Mouse (Mus musculus) liver, embryonic 13.5 days (tissue): ENCODE results near the gene B9d2. TPM values are rescaled to one million over a fixed set of nuclear protein-coding genes. Genes with fewer than 3 reads are reported as not detected.

Experiments
- ATAC-seq: fragments of 200-750 bp; cut with Nextera tagmentation; 2 replicates; pipeline ENCODE4 v1.8.0; 2017; ENCODE audit warnings: low read depth, mild to moderate bottlenecking, moderate number of reproducible peaks, moderate library complexity
- DNase-seq: peaks from one replicate; pipeline ENCODE4 v3.0.0; 2022
- H3K27ac ChIP-seq: fragments of 300-500 bp; sonication (generic); 2 replicates; pipeline ENCODE4 v1.5.1; 2015; ENCODE audit warnings: moderate library complexity, mild to moderate bottlenecking, inconsistent platforms
- H3K27me3 ChIP-seq: fragments of 300-500 bp; sonication (generic); 2 replicates; pipeline ENCODE4 v1.6.1; 2015; ENCODE audit warnings: mild to moderate bottlenecking, inconsistent platforms
- H3K36me3 ChIP-seq: fragments of 300-500 bp; sonication (generic); 2 replicates; pipeline ENCODE4 v1.6.1; 2015; ENCODE audit warnings: mild to moderate bottlenecking, inconsistent platforms
- H3K4me1 ChIP-seq: fragments of 300-500 bp; sonication (generic); replicated peaks from 2 replicates; pipeline ENCODE4 v1.6.1; 2015; ENCODE audit warnings: inconsistent platforms
- H3K4me2 ChIP-seq: fragments of 300-500 bp; sonication (generic); 2 replicates; pipeline ENCODE4 v1.6.1; 2015; ENCODE audit warnings: inconsistent platforms, mild to moderate bottlenecking, moderate library complexity
- H3K4me3 ChIP-seq: fragments of 300-500 bp; sonication (generic); replicated peaks from 2 replicates; pipeline ENCODE4 v1.5.1; 2015; ENCODE audit warnings: mild to moderate bottlenecking, inconsistent platforms
- H3K9ac ChIP-seq: fragments of 300-500 bp; sonication (generic); 2 replicates; pipeline ENCODE4 v1.6.1; 2015; ENCODE audit warnings: mild to moderate bottlenecking, inconsistent platforms
- H3K9me3 ChIP-seq: fragments of 300-500 bp; sonication (generic); replicated peaks from 2 replicates; pipeline ENCODE4 v1.6.1; 2016; ENCODE audit warnings: inconsistent platforms
- WGBS: fragments of 180-500 bp; shearing (Covaris S2); methylation state at CpG from one replicate; pipeline ENCODE4 v1.1.7; 2015; ENCODE audit not compliant: insufficient replicate concordance; 5-methylcytosine and 5-hydroxymethylcytosine counted together
- polyA plus RNA-seq: library from polyadenylated mRNA; unstranded; fragments of >200 nt; fragmentation: Nextera tagmentation; extraction: Ambion mirVana; gene quantifications from 2 replicates; pipeline ENCODE4 v1.2.1, GENCODE M21; 2015

The B9d2 gene
- polyA plus RNA-seq: 21.8 and 25.1 TPM in 2 replicates

DNA sequence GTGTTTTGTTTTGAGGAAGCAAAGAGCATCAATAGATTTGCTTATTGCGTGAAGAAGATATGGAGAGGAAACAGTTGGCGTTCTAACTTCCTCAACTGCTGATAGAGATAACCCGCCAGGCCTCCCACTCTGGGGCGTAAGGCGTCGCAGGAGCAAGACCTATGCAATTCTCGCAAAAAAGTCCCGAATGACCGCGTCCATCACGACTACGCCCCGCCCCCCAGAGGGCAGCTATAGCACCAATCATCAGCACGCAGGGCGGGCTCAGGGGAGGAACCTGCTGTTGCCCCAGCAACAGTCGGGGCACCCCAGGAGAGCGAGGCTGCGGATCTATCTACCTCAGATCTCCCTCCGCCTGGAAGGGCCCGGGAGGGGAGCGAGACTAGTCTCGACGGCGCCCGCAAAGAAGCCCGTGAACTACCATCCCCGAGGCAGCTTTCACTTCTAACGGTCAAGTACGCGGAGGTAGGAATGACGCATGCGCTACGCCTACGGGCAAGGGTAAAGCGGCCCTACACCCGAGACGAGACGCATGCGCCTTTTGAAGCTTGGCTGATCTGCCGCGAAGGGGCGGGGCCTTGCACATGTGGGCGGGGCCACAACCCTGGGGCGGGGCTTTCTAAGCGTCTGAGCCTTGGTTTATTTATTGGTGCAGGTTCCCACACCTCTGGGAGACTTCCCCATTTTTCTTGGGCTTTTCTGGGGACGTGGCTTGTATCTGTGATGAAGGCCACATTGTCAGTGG lies at the start of gene B9d2:
Gene B9d2 (plus strand): TSS at position 267 of the 745 bp plus-strand sequence.
- peak within 1 kb of the TSS; percentile 92 for H3K27ac ChIP-seq

GRCm38 (mm10) chr7:25632679-25633078 lies 47.9 kb upstream of the B9d2 start:
- no peak overlapping the region for H3K9ac ChIP-seq
- DNase-seq (no peak), ATAC-seq (no peak)
- H3K4me3 ChIP-seq: no peak overlapping the region
- H3K9me3 ChIP-seq: no peaks in the 10 kb centered on the region
- H3K4me1 ChIP-seq: peaks cover 13% of the 10 kb centered on the region
- H3K27me3 ChIP-seq: 0 out of 2 replicates have a peak, but pooled peaks cover 4% of the 10 kb centered on the region
- H3K4me2 ChIP-seq: no peak overlapping the region
- H3K36me3 ChIP-seq: peaks cover 11% of the 10 kb centered on the region; the same call in 1 of the 2 replicates
- WGBS: 46% methylated on average over 5 of the region's 5 CpGs
- no peak overlapping the region for H3K27ac ChIP-seq

More for the DNA sequence above, at the start of gene B9d2:
- under 1% methylated on average over 46 of the region's 46 CpGs for WGBS
- H3K4me3 ChIP-seq: peak within 1 kb of the TSS; percentile 68
- peak; percentile 97 for DNase-seq
- no peaks in the 10 kb centered on the region for H3K9me3 ChIP-seq
- H3K27me3 ChIP-seq: peaks cover 13% of the 10 kb centered on the region
- H3K4me1 ChIP-seq: peaks cover 63% of the 10 kb centered on the region
- 0 out of 2 replicates have a peak, but pooled peaks cover 8% of the 10 kb centered on the region for H3K36me3 ChIP-seq
- ATAC-seq: peak; percentile 96
- H3K4me2 ChIP-seq: peak within 1 kb of the TSS; percentile 79
- peak within 1 kb of the TSS; percentile 72 for H3K9ac ChIP-seq

DNA sequence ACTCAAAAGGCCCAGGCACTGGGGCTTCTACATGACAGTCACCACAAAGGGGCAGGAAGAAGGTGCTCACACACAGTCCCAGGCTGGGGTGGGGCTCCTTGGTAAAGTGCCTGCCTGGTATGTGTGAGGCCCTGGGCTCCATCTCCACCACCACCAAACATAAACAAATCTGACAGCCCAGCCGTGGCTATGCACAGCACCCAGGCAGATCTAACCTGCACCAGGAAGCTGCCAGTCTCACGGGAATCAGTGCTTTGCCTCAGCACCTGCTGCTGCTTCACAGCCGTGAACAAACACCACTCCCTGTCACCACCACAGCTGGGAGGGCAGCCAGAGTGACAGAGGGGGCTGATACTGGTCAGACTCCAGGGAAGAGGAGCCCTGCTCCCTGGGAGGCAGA lies 44.2 kb upstream of the B9d2 start:
- ATAC-seq (no peak), DNase-seq (no peak)
- Histone ChIP-seq H3K36me3 (peaks cover 4% of the 10 kb centered on the region; the same call in 1 of the 2 replicates), H3K4me2 (no peak overlapping the region), H3K4me1 (no peaks in the 10 kb centered on the region), H3K27ac (no peak overlapping the region), H3K9me3 (no peaks in the 10 kb centered on the region), H3K9ac (no peak overlapping the region), H3K27me3 (no peaks in the 10 kb centered on the region), H3K4me3 (no peak overlapping the region)
- WGBS: 38% methylated on average over 3 of the region's 3 CpGs

- no peak for DNase-seq
- Histone ChIP-seq H3K27ac (no peak overlapping the region), H3K9ac (no peak overlapping the region), H3K4me3 (no peak overlapping the region), H3K4me1 (no peaks in the 10 kb centered on the region), H3K9me3 (no peaks in the 10 kb centered on the region), H3K36me3 (peaks cover 4% of the 10 kb centered on the region; the same call in 1 of the 2 replicates), H3K27me3 (no peaks in the 10 kb centered on the region), H3K4me2 (no peak overlapping the region)
- WGBS: 62% methylated on average over 5 of the region's 5 CpGs
- no peak for ATAC-seq
Observed at GRCm38 (mm10) chr7:25637099-25637498, 43.5 kb upstream of the B9d2 start.

- Histone ChIP-seq H3K9me3 (peaks cover 8% of the 10 kb centered on the region; the same call in 1 of the 2 replicates), H3K4me3 (no peak overlapping the region), H3K4me1 (no peaks in the 10 kb centered on the region; the same call in 1 of the 2 replicates), H3K9ac (no peak overlapping the region), H3K27ac (no peak overlapping the region), H3K36me3 (peaks cover 4% of the 10 kb centered on the region; the same call in 1 of the 2 replicates), H3K27me3 (no peaks in the 10 kb centered on the region), H3K4me2 (no peak overlapping the region)
- ATAC-seq (no peak), DNase-seq (no peak)
- WGBS: 86% methylated on average over 4 of the region's 4 CpGs
Observed at GRCm38 (mm10) chr7:25639754-25640153, 40.8 kb upstream of the B9d2 start.

DNA sequence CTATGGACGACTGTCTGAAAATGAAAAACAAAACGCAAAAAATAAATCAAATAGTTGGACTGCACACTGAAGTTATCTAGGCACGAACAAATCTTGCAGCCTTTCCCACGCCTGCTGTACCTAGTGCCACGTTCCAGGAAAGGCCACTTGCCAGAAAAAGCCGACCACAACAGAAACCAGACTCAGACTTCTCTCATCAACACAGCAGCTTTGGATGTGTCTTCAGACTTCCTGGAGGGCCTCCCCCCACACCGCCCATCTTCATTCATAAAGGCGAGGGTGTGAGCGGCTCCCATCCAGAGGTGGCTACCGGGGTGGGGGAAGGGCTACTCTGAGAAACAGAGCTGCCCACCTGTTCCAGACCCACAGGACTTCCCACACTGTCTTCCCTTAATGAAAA lies 36.4 kb upstream of the B9d2 start:
- 37% methylated on average over 10 of the region's 10 CpGs for WGBS
- H3K9ac ChIP-seq: no peak overlapping the region

DNA sequence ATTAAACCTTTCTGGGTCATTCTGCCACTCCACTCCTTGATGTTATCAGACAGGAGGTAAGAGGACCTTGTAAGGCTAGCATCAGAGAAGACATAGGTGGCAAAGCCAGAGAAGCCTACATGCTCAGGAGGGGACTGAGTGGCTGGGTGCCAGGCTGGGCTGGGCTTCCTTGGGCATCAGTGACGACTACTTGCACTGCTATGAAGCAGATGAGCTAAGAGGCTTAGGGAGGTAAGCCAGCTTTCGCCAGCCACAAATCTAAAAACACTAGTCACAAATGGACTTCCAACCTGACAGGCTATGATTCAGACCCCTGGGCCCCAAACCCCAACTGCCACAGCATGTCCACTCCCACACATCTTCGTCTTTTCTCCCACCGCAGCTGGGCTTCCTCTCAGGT lies 35.9 kb upstream of the B9d2 start:
- no peak overlapping the region for H3K4me2 ChIP-seq
- no peak overlapping the region for H3K4me3 ChIP-seq
- DNase-seq (no peak), ATAC-seq (no peak)
- H3K9ac ChIP-seq: no peak overlapping the region
- H3K36me3 ChIP-seq: peaks cover 4% of the 10 kb centered on the region; the same call in 1 of the 2 replicates
- 47% methylated on average over 4 of the region's 4 CpGs for WGBS
- H3K4me1 ChIP-seq: peaks cover 9% of the 10 kb centered on the region
- no peaks in the 10 kb centered on the region for H3K27me3 ChIP-seq
- H3K27ac ChIP-seq: no peak overlapping the region
- H3K9me3 ChIP-seq: peaks cover 8% of the 10 kb centered on the region; the same call in 1 of the 2 replicates

More for the DNA sequence above, 36.4 kb upstream of the B9d2 start:
- DNase-seq: no peak
- no peaks in the 10 kb centered on the region for H3K27me3 ChIP-seq
- H3K36me3 ChIP-seq: peaks cover 4% of the 10 kb centered on the region; the same call in 1 of the 2 replicates
- H3K4me1 ChIP-seq: peaks cover 4% of the 10 kb centered on the region
- no peak overlapping the region for H3K4me3 ChIP-seq
- H3K4me2 ChIP-seq: no peak overlapping the region
- peaks cover 8% of the 10 kb centered on the region; the same call in 1 of the 2 replicates for H3K9me3 ChIP-seq
- no peak overlapping the region for H3K27ac ChIP-seq
- no peak for ATAC-seq

DNA sequence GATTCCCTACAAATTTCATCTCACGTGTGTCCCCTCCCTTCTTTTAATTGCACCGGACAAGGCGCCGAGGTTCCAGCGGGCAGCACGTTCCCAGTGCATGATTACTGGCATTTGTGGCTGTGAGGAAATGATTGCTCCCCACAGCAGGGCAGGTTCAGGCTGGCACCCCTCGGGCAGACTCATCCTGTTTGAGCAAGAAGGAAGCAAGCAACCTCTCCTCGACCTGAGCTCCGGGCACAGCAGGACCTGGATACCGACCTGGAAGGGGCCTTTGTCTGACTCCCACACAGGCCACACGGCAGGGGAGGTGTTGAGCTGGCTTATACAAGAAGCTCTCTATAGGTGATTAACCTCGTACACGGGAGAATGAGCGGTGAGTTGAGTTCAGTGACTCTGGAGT lies 35.5 kb upstream of the B9d2 start:
- Histone ChIP-seq H3K27me3 (no peaks in the 10 kb centered on the region), H3K4me2 (no peak overlapping the region), H3K9me3 (peaks cover 8% of the 10 kb centered on the region; the same call in 1 of the 2 replicates), H3K27ac (no peak overlapping the region), H3K36me3 (peaks cover 4% of the 10 kb centered on the region; the same call in 1 of the 2 replicates), H3K4me3 (no peak overlapping the region), H3K9ac (no peak overlapping the region), H3K4me1 (peaks cover 13% of the 10 kb centered on the region)
- no peak for DNase-seq
- no peak for ATAC-seq
- 53% methylated on average over 14 of the region's 14 CpGs for WGBS

GRCm38 (mm10) chr7:25647574-25648123 lies 32.9 kb upstream of the B9d2 start:
- Histone ChIP-seq H3K36me3 (no peaks in the 10 kb centered on the region), H3K4me1 (peaks cover 20% of the 10 kb centered on the region), H3K9me3 (peaks cover 5% of the 10 kb centered on the region; the same call in 1 of the 2 replicates), H3K9ac (no peak overlapping the region), H3K4me3 (no peak overlapping the region), H3K27ac (no peak overlapping the region), H3K4me2 (no peak overlapping the region), H3K27me3 (no peaks in the 10 kb centered on the region)
- no peak for DNase-seq
- 50% methylated on average over 5 of the region's 5 CpGs for WGBS
- ATAC-seq: no peak

DNA sequence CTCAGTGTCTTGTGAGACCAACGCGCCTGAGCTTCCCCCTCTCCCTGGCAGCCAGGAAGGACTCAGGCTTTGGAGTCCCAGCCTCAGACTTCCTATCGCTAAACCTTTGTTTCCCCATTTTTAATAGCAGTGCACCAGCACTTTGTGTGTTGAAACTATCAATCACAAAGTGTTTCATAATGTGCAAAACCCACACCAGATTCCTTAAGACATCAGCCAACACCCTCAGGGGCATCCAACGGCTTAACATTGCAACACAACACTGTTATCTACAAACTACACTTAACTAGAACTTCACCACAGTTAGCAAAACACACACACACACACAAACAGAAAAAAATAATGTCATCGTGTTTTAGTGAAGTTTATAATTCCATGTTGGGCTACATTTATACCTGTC lies 30.7 kb upstream of the B9d2 start:
- no peaks in the 10 kb centered on the region for H3K36me3 ChIP-seq
- ATAC-seq: no peak
- H3K9ac ChIP-seq: no peak overlapping the region
- no peak overlapping the region for H3K4me2 ChIP-seq
- no peak for DNase-seq
- H3K4me1 ChIP-seq: peaks cover 20% of the 10 kb centered on the region
- H3K4me3 ChIP-seq: no peak overlapping the region
- peak overlapping the region; percentile 43 for H3K27ac ChIP-seq
- 20% methylated on average over 5 of the region's 5 CpGs for WGBS
- H3K9me3 ChIP-seq: no peaks in the 10 kb centered on the region
- no peaks in the 10 kb centered on the region for H3K27me3 ChIP-seq

DNA sequence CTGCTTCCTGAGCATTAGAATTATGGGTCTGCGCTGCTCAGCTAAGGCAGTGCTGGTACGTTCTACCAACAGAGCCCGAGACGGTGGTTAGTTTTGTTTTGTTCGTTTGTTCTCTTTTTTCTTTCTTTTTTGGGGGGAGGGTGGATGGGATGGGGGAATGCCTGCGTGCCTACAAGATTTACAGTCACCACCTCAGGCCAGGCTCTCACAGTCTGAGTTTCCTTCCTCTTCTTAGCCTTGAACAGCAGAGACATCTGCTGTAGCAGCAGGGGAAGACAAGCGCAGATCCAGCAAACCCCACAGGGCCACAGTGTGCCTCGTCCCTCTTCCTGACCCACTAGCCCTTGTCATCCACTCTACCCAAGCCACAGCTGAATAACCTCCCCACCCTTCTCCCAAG lies 29.3 kb upstream of the B9d2 start:
- H3K4me1 ChIP-seq: peaks cover 20% of the 10 kb centered on the region
- ATAC-seq: no peak
- DNase-seq: no peak
- no peak overlapping the region for H3K9ac ChIP-seq
- no peaks in the 10 kb centered on the region for H3K9me3 ChIP-seq
- H3K4me2 ChIP-seq: 0 out of 2 replicates have a peak overlapping the region, but pooled peaks have one; percentile 2
- H3K4me3 ChIP-seq: no peak overlapping the region
- H3K27ac ChIP-seq: peak overlapping the region; percentile 39; the same call in 1 of the 2 replicates
- no peaks in the 10 kb centered on the region for H3K27me3 ChIP-seq
- no peaks in the 10 kb centered on the region for H3K36me3 ChIP-seq
- WGBS: 43% methylated on average over 8 of the region's 8 CpGs
